Mouse (Mus musculus) thymus, adult 2 months (tissue): ENCODE data around the gene Rab21.

Experiments
- CTCF ChIP-seq: fragments of 200-500 bp; IDR thresholded peaks from 2 replicates; pipeline ENCODE4 v1.5.1; 2012; ENCODE audit warnings: mild to moderate bottlenecking, control low read depth, low read length, moderate library complexity, borderline replicate concordance; ENCODE audit not compliant: control insufficient read depth, poor library complexity, insufficient read depth; ENCODE audit errors: extremely low read depth
- POLR2A ChIP-seq: fragments of 200-500 bp; IDR thresholded peaks from 2 replicates; pipeline ENCODE4 v1.6.1; 2012; ENCODE audit warnings: mild to moderate bottlenecking, low read length, control low read depth, moderate library complexity; ENCODE audit not compliant: control insufficient read depth, poor library complexity, insufficient read depth; ENCODE audit errors: extremely low read depth

DNA sequence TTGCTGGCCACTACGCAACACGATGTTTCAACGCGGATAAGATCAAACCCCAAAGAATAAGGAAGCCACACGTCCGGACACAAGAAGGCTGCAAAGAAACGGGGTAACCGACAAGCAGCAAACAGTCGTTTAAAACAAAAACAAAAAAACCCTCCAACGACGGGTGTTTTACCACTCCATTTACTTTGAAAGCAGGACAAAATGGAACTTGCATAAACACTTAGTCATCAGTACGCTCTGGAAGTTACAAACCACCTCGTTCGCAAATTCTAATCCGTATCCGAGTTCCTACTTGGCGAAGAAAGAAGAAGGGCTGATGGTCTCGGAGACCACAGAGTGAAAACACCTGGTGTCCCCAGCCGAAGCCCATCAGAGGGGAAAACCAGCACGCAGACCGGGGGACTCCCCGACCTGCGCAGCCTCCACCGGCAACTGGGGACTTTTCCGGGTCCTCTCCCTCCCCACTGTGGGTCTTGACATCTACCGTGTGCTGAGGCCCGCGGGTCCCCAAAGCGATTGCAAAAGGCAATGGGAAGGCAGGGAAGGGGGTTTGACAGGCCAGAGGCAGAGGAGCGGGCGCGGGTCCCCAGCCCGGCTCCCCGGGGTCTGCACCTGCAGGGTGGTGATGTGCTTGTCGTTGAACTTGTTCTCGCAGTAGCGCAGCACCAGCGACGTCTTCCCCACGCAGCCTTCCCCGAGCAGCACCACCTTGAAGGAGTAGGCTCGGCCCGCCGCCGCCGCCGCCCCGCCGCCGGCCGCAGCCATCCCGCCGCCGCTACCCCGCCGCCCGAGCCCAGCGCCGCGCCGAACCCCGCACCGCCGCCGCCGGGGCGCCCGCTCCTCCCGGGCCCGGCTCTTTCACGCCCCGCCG lies 577 bp downstream of the Rab21 start:
- TF ChIP-seq POLR2A (no peak), CTCF (no peak)
